Mouse (Mus musculus) fibroblast of lung, adult 2 months (primary cell): ENCODE data around the gene Gabrb2.

Experiments used
- DNase-seq: peaks from one replicate; pipeline ENCODE4 v3.0.0-alpha.2; 2011; ENCODE audit warnings: low read depth

The Gabrb2 gene

GRCm38 (mm10) chr11:42418996-42419782 lies at the start of gene Gabrb2:
Gene Gabrb2, plus strand, starts transcription at chr11:42419757.
- no peak for DNase-seq

- DNase-seq, result no peak
Measured at GRCm38 (mm10) chr11:42378983-42379382, 40.6 kb upstream of the Gabrb2 start.

GRCm38 (mm10) chr11:42386486-42386885 lies 33.1 kb upstream of the Gabrb2 start:
- DNase-seq, result no peak

DNA sequence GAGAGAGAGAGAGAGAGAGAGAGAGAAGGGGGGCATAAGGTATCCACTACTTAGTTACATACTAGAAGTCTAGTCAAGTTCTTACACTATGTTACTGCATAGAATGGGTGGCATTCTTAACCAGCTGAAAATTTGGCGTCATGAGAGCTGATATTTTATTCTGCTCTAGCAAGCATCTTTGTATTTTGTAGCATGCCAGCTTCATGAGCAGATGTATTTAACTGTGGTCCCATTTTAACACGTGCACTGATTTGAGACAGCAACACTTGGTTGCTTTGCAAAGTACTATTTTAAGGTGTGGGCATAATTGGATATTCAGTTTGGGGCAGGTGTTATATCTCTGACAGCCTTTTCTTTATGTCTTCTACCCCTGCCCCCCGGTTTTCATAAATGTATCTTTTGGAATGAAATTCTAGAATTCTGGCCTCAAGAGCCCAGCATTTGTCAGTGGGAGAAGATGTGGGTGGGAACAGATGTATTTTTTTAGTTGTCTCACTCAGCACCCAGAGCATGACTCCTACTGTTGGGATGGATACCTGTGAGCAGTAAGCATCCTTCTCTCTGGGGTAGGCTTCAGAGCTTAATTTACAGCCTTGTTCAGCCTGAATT lies 28.8 kb upstream of the Gabrb2 start:
- DNase-seq, result no peak

DNA sequence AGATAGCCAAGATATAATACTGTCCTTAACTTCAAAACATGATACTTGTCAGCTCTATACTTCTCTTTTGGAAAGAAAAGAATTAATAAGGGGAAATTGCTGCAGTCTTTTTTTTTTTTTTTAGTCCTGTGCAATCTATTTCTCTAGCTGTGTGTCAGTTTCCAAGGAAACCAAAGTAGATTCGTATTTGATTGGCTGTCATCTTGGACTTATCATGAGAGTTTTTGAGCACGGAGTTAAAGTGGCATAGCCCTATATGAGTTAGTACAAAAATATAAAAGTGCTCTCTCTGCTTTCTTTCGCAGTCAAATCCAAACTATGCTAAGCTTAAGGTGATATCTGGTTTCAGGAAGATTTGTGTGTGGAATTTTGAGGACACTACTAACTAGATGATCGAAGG lies 26.1 kb upstream of the Gabrb2 start:
- no peak for DNase-seq

- no peak for DNase-seq
Measured at GRCm38 (mm10) chr11:42419791-42420633, 455 bp downstream of the Gabrb2 start.

DNA sequence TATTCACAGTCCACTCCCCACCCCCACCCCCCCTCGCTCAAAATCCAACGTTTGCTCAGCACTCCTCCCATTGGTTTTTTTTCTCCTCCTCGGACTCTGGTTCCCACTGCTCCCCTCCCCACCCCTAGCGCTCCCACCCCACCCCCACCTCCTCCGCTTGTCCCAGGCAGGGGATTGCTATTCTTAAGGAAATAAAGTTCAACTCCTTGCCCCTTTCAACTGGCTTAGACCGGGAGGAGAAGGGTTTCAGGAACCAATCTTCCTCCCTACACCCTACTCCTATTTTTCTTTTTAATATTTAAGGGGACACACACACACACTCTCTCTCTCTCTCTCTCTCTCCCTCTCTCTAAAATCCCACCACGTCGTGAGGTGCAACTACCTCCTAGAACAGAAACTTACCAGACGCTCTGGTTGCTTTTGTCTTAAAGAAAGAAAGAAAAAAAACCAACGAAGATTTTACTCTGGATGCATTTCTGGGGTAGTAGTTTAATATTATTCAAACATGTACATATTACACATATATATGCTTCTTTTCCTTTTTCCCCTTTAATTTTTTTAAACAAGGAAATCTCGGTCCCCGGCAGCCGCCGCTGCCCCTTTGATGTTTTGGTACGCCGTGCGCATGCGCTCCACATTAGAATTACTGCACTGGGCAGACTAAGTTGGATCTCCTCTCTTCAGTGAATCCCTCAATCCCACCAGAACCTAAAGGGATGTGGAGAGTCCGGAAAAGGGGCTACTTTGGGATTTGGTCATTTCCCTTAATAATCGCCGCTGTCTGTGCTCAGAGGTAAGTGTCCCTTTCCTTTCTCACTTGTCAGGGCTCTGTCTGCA lies 1.3 kb downstream of the Gabrb2 start:
- no peak for DNase-seq

- no peak for DNase-seq
Measured at GRCm38 (mm10) chr11:42423231-42423630, 3.7 kb downstream of the Gabrb2 start.

DNA sequence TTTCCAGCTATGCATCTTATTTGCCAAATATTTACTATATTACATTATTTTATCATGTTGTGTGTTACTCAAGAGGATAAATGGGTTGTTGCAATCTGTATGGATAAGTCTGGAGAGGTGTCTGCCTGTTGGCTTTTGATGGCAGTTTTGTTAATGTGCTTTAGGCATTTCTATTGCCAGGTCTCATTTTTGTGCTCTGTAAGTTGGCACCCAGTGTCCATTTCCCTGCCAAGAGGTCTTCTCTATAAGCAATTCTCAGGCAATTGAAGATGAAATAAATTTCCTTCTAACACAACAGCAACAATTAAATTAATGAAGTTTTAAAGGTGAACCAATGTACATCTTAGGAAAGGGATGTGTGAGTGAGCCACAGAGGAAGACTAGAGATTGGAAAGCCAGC lies 11.9 kb downstream of the Gabrb2 start:
- no peak for DNase-seq

GRCm38 (mm10) chr11:42438978-42439377 lies 19.4 kb downstream of the Gabrb2 start:
- no peak for DNase-seq

- DNase-seq, result no peak
Measured at GRCm38 (mm10) chr11:42443641-42444040, 24.1 kb downstream of the Gabrb2 start.

GRCm38 (mm10) chr11:42448929-42449328 lies 29.4 kb downstream of the Gabrb2 start:
- DNase-seq, result no peak

- DNase-seq, result no peak
Measured at GRCm38 (mm10) chr11:42464136-42464535, 44.6 kb downstream of the Gabrb2 start.

DNA sequence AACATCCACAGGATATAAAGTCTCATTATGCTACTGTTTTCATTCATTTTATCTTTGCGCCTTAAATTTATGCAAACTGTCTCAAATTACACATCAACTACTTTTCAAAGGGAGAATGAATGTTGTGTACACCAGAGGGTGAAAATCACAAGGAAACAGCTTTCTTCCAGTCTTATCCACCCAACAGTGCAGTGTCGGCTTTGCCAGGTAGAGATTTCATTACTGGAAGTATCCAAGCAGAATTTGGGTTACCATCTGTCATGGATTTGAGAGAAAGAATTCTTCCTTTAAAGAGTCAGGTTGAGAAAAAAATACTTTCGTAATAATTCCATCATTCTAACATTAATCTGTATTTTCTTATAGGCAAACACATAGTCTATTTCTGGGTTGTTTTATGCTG lies 48.8 kb downstream of the Gabrb2 start:
- no peak for DNase-seq

DNA sequence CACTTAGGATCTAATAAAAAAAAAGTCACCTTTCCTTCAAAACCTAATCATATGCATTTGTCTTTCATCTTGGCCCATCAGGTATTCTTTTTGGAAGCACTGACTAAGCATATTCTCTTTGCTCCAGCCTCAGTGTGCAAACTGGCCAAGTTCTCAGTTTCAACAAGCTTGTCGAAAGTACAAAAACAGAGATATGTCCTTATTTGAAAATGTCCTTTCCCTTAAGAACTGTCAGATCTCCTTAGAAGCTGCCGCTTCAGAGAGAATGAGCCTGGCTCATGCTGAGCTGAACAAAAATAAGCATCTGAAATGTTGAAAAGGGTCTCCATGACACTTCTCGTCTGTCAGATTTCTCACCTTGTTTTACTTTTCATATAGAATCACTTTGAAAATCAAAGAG lies 55.0 kb downstream of the Gabrb2 start:
- DNase-seq, result no peak

- DNase-seq, result no peak
Measured at GRCm38 (mm10) chr11:42487625-42488024, 68.1 kb downstream of the Gabrb2 start.

DNA sequence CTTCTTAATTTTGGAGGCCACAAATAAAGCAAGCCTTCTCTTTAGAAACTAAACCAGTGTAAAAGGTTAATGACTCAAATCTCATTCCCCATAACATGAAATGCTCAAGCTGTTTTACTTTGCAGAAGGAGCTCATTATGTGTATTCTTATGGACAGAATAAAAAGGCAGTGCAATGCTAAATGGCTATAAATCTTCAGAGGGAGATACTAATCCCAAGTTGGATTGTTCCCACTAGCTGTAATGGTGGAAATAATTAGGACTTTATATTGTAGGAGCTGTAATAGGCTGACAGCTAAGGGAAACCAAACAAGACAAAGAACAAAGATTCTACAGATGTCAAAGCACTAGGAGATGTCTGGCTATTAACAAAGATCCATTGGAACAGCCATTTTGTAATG lies 81.6 kb downstream of the Gabrb2 start:
- DNase-seq, result no peak

DNA sequence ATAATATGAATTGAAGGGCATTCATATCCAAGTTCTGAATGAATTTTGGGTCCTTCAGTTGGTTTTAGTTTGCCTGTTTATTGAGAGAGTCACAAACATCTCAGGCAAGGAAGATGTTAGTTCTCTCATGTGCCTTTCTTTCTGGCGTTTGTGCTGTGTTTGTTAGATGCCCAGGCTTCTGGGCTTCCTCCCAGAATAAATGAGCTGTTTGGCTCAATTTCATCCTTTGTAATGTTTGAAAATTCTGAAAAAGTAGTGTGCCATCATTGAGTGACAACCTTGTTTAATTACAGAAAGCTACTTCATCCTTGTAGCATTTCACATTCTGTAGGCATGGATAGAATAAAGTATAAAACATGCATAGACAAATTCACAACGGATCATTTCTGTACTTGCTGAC lies 85.9 kb downstream of the Gabrb2 start:
- DNase-seq, result no peak

DNA sequence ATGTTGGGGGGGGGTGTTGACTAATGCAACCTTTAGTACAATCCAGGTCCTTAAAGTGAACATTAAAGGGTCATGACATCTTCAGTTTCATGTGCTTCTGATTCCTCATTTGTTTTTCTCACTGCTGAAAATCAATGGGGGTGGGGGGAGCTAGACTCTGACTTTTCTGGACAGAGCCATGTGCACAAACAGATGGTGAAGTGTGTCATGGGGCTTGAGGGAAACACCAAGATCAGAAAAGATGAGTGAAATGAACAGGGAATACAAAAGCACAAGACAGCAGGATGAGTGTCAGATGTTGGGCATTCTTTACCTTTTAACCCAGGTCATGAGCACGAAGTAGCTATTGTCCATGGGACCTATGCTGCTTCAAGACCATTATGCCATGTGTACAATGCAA lies 86.4 kb downstream of the Gabrb2 start:
- DNase-seq, result no peak

DNA sequence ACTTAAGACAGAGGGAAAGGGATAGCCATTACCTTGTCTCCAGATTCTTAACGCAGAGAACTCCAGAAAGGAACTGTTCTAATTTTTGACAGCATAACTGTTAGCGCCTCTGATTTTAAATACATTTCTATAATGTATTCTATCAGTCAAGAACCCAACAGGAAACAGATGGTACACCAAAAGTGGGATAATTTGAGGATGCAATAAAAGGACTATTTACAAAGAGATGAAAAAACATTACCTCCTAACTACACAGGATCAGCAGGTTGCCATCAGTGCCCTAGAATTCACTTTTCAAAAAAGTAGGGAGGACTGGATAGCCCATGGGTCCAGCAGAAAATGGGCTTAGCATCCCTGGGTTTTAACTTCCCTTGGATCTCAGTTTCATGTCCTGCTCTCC lies 102.4 kb downstream of the Gabrb2 start:
- no peak for DNase-seq

- no peak for DNase-seq
Measured at GRCm38 (mm10) chr11:42528226-42528881, 108.8 kb downstream of the Gabrb2 start.
